Mouse (Mus musculus) liver, embryonic 14.5 days (tissue): ENCODE results near the gene Cpeb4.

ENCODE experiments used
- CTCF ChIP-seq: IDR thresholded peaks from 2 replicates; pipeline ENCODE4 v1.5.1; 2016; ENCODE audit warnings: antibody characterized with exemption, low read depth, control low read depth
- EP300 ChIP-seq: IDR thresholded peaks from 2 replicates; pipeline ENCODE4 v1.6.1; 2016; ENCODE audit warnings: antibody characterized with exemption, low read depth

DNA sequence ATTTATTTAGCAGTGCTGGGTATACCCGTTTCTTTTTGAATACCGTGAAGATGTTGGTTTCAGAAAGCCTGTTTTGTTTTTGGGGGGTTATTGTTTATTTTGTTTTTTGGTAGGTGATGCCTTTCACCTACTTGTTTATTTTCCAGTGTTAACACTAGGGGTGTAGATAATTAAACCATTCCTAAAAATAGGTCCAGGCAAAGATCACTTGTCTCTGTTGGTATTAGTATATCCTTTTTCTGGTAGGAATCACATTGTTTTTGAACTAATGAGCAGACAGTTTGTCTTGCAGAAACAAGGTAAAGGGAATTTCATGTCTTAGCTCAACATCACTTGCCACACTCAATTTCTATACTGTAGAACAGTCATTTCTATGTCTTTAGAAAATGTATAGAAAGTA lies 2.1 kb downstream of the Cpeb4 start:
- TF ChIP-seq CTCF (no peak), EP300 (no peak)
